Mouse (Mus musculus): Measurements from ENCODE around the gene Cyp2b10.
A peak's percentile ranks its signal among the peaks of the same experiment; 100 is the strongest.
"Not testable (repeated sequence)": the region's sequence is repeated elsewhere in the genome, so short reads cannot be mapped to it uniquely, and the experiment has no call there.

Cyp2b10 gene

GRCm38 (mm10) chr7:25897411-25897810 is at the start of gene Cyp2b10:
TSS of gene Cyp2b10 (plus strand) at chr7:25897620.
- no peak for DNase-seq (ENCODE audit: low read depth, low spot score)

- peak; percentile 67 for DNase-seq (ENCODE audit: low read depth, low spot score)
These were observed 49.5 kb upstream of the Cyp2b10 start for GRCm38 (mm10) chr7:25847722-25848443.

- DNase-seq (ENCODE audit: low read depth, low spot score): no peak
These were observed 49.0 kb upstream of the Cyp2b10 start for GRCm38 (mm10) chr7:25848444-25848812.

GRCm38 (mm10) chr7:25855082-25855481 is 42.3 kb upstream of the Cyp2b10 start:
- DNase-seq (ENCODE audit: low read depth, low spot score): no peak

GRCm38 (mm10) chr7:25859962-25860870 is 37.2 kb upstream of the Cyp2b10 start:
- DNase-seq (ENCODE audit: low read depth, low spot score): no peak

GRCm38 (mm10) chr7:25862365-25862764 is 35.1 kb upstream of the Cyp2b10 start:
- DNase-seq (ENCODE audit: low read depth, low spot score): no peak

GRCm38 (mm10) chr7:25863756-25864155 is 33.7 kb upstream of the Cyp2b10 start:
- DNase-seq (ENCODE audit: low read depth, low spot score): no peak

GRCm38 (mm10) chr7:25864861-25865260 is 32.6 kb upstream of the Cyp2b10 start:
- no peak for DNase-seq (ENCODE audit: low read depth, low spot score)

- DNase-seq (ENCODE audit: low read depth, low spot score): no peak
These were observed 27.6 kb upstream of the Cyp2b10 start for GRCm38 (mm10) chr7:25869789-25870188.

GRCm38 (mm10) chr7:25872624-25873023 is 24.8 kb upstream of the Cyp2b10 start:
- DNase-seq (ENCODE audit: low read depth, low spot score): no peak

- DNase-seq (ENCODE audit: low read depth, low spot score): no peak
These were observed 18.7 kb upstream of the Cyp2b10 start for GRCm38 (mm10) chr7:25878735-25879134.

- DNase-seq (ENCODE audit: low read depth, low spot score): not testable (repeated sequence)
These were observed 16.7 kb upstream of the Cyp2b10 start for GRCm38 (mm10) chr7:25880721-25881120.

GRCm38 (mm10) chr7:25884272-25884671 is 13.1 kb upstream of the Cyp2b10 start:
- DNase-seq (ENCODE audit: low read depth, low spot score): no peak

GRCm38 (mm10) chr7:25887758-25888157 is 9.7 kb upstream of the Cyp2b10 start:
- DNase-seq (ENCODE audit: low read depth, low spot score): no peak

- no peak for DNase-seq (ENCODE audit: low read depth, low spot score)
These were observed 4.3 kb upstream of the Cyp2b10 start for GRCm38 (mm10) chr7:25893159-25893558.

GRCm38 (mm10) chr7:25895162-25895561 is 2.3 kb upstream of the Cyp2b10 start:
- DNase-seq (ENCODE audit: low read depth, low spot score): no peak

GRCm38 (mm10) chr7:25898064-25898463 is 644 bp downstream of the Cyp2b10 start:
- no peak for DNase-seq (ENCODE audit: low read depth, low spot score)

- no peak for DNase-seq (ENCODE audit: low read depth, low spot score)
These were observed 4.8 kb downstream of the Cyp2b10 start for GRCm38 (mm10) chr7:25902061-25902690.

- no peak for DNase-seq (ENCODE audit: low read depth, low spot score)
These were observed 5.7 kb downstream of the Cyp2b10 start for GRCm38 (mm10) chr7:25903156-25903555.

GRCm38 (mm10) chr7:25904066-25904465 is 6.6 kb downstream of the Cyp2b10 start:
- DNase-seq (ENCODE audit: low read depth, low spot score): no peak

- DNase-seq (ENCODE audit: low read depth, low spot score): no peak
These were observed 7.1 kb downstream of the Cyp2b10 start for GRCm38 (mm10) chr7:25904489-25904888.

GRCm38 (mm10) chr7:25907380-25907779 is 10.0 kb downstream of the Cyp2b10 start:
- DNase-seq (ENCODE audit: low read depth, low spot score): no peak

Measured in telencephalon, adult 2 months (tissue).